In the genomic region with DNA sequence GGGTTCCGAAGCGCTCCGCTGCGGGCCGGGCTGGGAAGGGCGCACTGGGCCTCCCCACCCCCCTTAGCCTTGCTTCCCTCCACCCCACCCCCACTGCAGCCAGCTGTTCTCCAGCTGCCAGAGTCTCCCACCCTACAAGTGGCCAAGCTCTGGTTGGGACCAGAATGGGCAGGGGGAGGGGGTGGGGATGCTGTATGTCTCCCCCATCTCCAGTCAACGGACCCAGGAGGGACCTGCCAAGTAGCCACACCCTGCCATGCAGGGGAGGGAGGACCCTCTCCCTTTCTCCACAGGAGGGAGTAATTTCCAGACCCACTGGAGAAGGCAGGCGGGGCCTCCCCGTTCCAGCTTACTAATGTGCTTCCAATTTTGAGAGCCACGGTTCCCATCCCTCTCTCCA, we compare ENCODE assay signal across 11 mouse cellular contexts. TPM values are rescaled to one million over a fixed set of nuclear protein-coding genes. Genes with fewer than 3 reads are reported as not detected.
A peak's percentile ranks its signal among the peaks of the same experiment; 100 is the strongest.
DNase-seq lines count a peak whose midpoint lies in the region; ATAC-seq lines count a peak whose summit lies in the region.
"Had no signal": no experiment of that assay in that cellular context is flagged by ENCODE, and none has a peak within 500 bp of the region (broad histone marks: within the 10 kb centered on the region; RNA-seq: fewer than 3 reads in every experiment).

No protein-coding gene starts in this region.

- no peak for ATAC-seq in hindbrain, embryonic 16.5 days

- peak overlapping the region; percentile 27 for H3K4me3 ChIP-seq in hindbrain, embryonic 10.5 days
- no peak overlapping the region for H3K4me3 ChIP-seq in hindbrain, embryonic 16.5 days (ENCODE audit: low read length)
- H3K4me3 ChIP-seq: liver, embryonic 15.5 days had no signal

- peak overlapping the region; percentile 74 for H3K27ac ChIP-seq in hindbrain, embryonic 10.5 days
- no peak overlapping the region for H3K27ac ChIP-seq in hindbrain, embryonic 16.5 days (ENCODE audit: low read depth, low read length)
- H3K27ac ChIP-seq: liver, embryonic 15.5 days had no signal

- 9% methylated on average over 10 of the region's 10 CpGs for WGBS in hindbrain, embryonic 10.5 days
- 12% methylated on average over 9 of the region's 10 CpGs for WGBS in hindbrain, embryonic 16.5 days

- peaks cover 4% of the 10 kb centered on the region for H3K36me3 ChIP-seq in hindbrain, embryonic 10.5 days
- H3K36me3 ChIP-seq in hindbrain, embryonic 16.5 days (ENCODE audit: control insufficient read depth, insufficient read depth, low read length), result no peaks in the 10 kb centered on the region
- H3K36me3 ChIP-seq: liver, embryonic 15.5 days had no signal

- peaks cover 94% of the 10 kb centered on the region for H3K4me1 ChIP-seq in hindbrain, embryonic 10.5 days (replicated peaks)
- peaks cover 24% of the 10 kb centered on the region for H3K4me1 ChIP-seq in hindbrain, embryonic 16.5 days (ENCODE audit: control insufficient read depth, insufficient read depth, low read depth, low read length)

- H3K4me2 ChIP-seq in hindbrain, embryonic 16.5 days (ENCODE audit: low read length), result no peak overlapping the region
- H3K4me2 ChIP-seq: liver, embryonic 15.5 days had no signal

- peaks cover 58% of the 10 kb centered on the region for H3K27me3 ChIP-seq in hindbrain, embryonic 10.5 days (ENCODE audit: insufficient read depth, poor library complexity, severe bottlenecking)
- H3K27me3 ChIP-seq in hindbrain, embryonic 16.5 days (replicated peaks; ENCODE audit: control insufficient read depth, insufficient read depth, low read length), result peaks cover 4% of the 10 kb centered on the region; the same call in 1 of the 2 replicates

- H3K9ac ChIP-seq in hindbrain, embryonic 16.5 days (ENCODE audit: low read depth, low read length), result no peak overlapping the region
- H3K9ac ChIP-seq: liver, embryonic 15.5 days had no signal

- H3K9me3 ChIP-seq in hindbrain, embryonic 10.5 days, result no peaks in the 10 kb centered on the region
- H3K9me3 ChIP-seq in hindbrain, embryonic 16.5 days (ENCODE audit: control insufficient read depth, low read length), result no peaks in the 10 kb centered on the region
- H3K9me3 ChIP-seq: liver, embryonic 15.5 days had no signal

- peak; percentile 23 for DNase-seq in hindbrain, embryonic 10.5 days (ENCODE audit: low spot score)
- DNase-seq in urinary bladder, postnatal 14 days (ENCODE audit: low spot score), result peak; percentile 48
- DNase-seq in urinary bladder, adult 18-20 months (ENCODE audit: low spot score in 2 of 2), result no peak
- peak; percentile 80 to 85 for DNase-seq in kidney, postnatal 4 days
- DNase-seq in cerebellum, adult 9-11 months, result no peak
- no peak for DNase-seq in cerebellum, adult 8-10 months
- DNase-seq in cerebellum, adult 11-12 months, result no peak
- DNase-seq: adrenal gland, postnatal 14 days had no signal

RNA-seq across cellular contexts. Expression of gene Tead3, which starts 4.7 kb away (rescaled TPM):
- 5.5 and 6.1 TPM in 2 replicates for polyA plus RNA-seq in hindbrain, embryonic 10.5 days (2016; fragmentation: Nextera tagmentation; extraction: Ambion mirVana)
- 1.4 and 2.0 TPM in 2 replicates for polyA plus RNA-seq in hindbrain, embryonic 16.5 days (2015; fragmentation: Nextera tagmentation; extraction: Ambion mirVana)

RNA-seq across cellular contexts. Expression of gene Rpl10a, which starts 17.6 kb away (rescaled TPM):
- polyA plus RNA-seq in hindbrain, embryonic 10.5 days (2016; fragmentation: Nextera tagmentation; extraction: Ambion mirVana), result 439 and 483 TPM in 2 replicates
- 287 and 323 TPM in 2 replicates for polyA plus RNA-seq in hindbrain, embryonic 16.5 days (2015; fragmentation: Nextera tagmentation; extraction: Ambion mirVana)

RNA-seq across cellular contexts. Expression of gene Tulp1, which starts 19.1 kb away (rescaled TPM):
- polyA plus RNA-seq in hindbrain, embryonic 10.5 days (2016; fragmentation: Nextera tagmentation; extraction: Ambion mirVana), result 2.8 and 4.0 TPM in 2 replicates
- 1.5 and 1.6 TPM in 2 replicates for polyA plus RNA-seq in hindbrain, embryonic 16.5 days (2015; fragmentation: Nextera tagmentation; extraction: Ambion mirVana)
- polyA plus RNA-seq: cortical plate, adult 2 months had no signal

RNA-seq across cellular contexts. Expression of gene Fance, which starts 32.6 kb away (rescaled TPM):
- 32.6 and 32.9 TPM in 2 replicates for polyA plus RNA-seq in hindbrain, embryonic 10.5 days (2016; fragmentation: Nextera tagmentation; extraction: Ambion mirVana)
- polyA plus RNA-seq in hindbrain, embryonic 16.5 days (2015; fragmentation: Nextera tagmentation; extraction: Ambion mirVana), result 25.0 and 25.7 TPM in 2 replicates

Comparison
In these comparisons a context has a peak if more than half of its experiments do, and no peak if none do; other contexts are left out.
1. DNase-seq: peak in hindbrain, embryonic 10.5 days (single experiment), urinary bladder, postnatal 14 days (single experiment) and kidney, postnatal 4 days (2 of 2); none in urinary bladder, adult 18-20 months (0 of 2), cerebellum, adult 9-11 months (single experiment), cerebellum, adult 8-10 months (single experiment) and cerebellum, adult 11-12 months (single experiment).